Mouse (Mus musculus) lung, embryonic 14.5 days (tissue): ENCODE results near the gene Megf11. TPM values are rescaled to one million over a fixed set of nuclear protein-coding genes. Genes with fewer than 3 reads are reported as not detected.

ENCODE experiments used
- ATAC-seq: fragments of 200-750 bp; cut with Nextera tagmentation; 2 replicates; pipeline ENCODE4 v1.8.0; 2017; ENCODE audit warnings: mild to moderate bottlenecking, moderate TSS enrichment, moderate library complexity; ENCODE audit not compliant: insufficient read depth
- DNase-seq: peaks from one replicate; pipeline ENCODE4 v3.0.0-alpha.2; 2015
- H3K27ac ChIP-seq: fragments of 300-500 bp; sonication (generic); 2 replicates; pipeline ENCODE4 v1.5.1; 2014; ENCODE audit warnings: low read depth, mild to moderate bottlenecking, moderate library complexity
- H3K27me3 ChIP-seq: fragments of 300-500 bp; sonication (generic); 2 replicates; pipeline ENCODE4 v1.6.1; 2014; ENCODE audit warnings: low read length, control low read depth; ENCODE audit not compliant: insufficient read depth
- H3K36me3 ChIP-seq: fragments of 300-500 bp; sonication (generic); 2 replicates; pipeline ENCODE4 v1.6.1; 2014; ENCODE audit warnings: control low read depth; ENCODE audit not compliant: insufficient read depth
- H3K4me1 ChIP-seq: fragments of 300-500 bp; sonication (generic); 2 replicates; pipeline ENCODE4 v1.6.1; 2014; ENCODE audit warnings: antibody characterized with exemption, control low read depth; ENCODE audit not compliant: insufficient read depth
- H3K4me2 ChIP-seq: fragments of 300-500 bp; sonication (generic); 2 replicates; pipeline ENCODE4 v1.6.1; 2014; ENCODE audit warnings: mild to moderate bottlenecking
- H3K4me3 ChIP-seq: fragments of 300-500 bp; sonication (generic); 2 replicates; pipeline ENCODE4 v1.5.1; 2014; ENCODE audit warnings: low read depth, low read length
- H3K9ac ChIP-seq: fragments of 300-500 bp; sonication (generic); 2 replicates; pipeline ENCODE4 v1.6.1; 2014
- H3K9me3 ChIP-seq: fragments of 300-500 bp; sonication (generic); 2 replicates; pipeline ENCODE4 v1.6.1; 2016; ENCODE audit warnings: low read depth, low read length, control low read depth
- CTCF ChIP-seq: IDR thresholded peaks from 2 replicates; pipeline ENCODE4 v1.5.1; 2016; ENCODE audit warnings: antibody characterized with exemption, low read depth
- WGBS: fragments of 180-500 bp; shearing (Covaris S2); extraction: QIAGEN DNeasy Blood & Tissue Kit; methylation state at CpG from one replicate; pipeline ENCODE4 v1.1.7; 2014; 5-methylcytosine and 5-hydroxymethylcytosine counted together
- polyA plus RNA-seq: library from polyadenylated mRNA; unstranded; fragments of >200 nt; fragmentation: Nextera tagmentation; extraction: Ambion mirVana; gene quantifications from 2 replicates; pipeline ENCODE4 v1.2.1, GENCODE M21; 2014

Megf11 gene
- polyA plus RNA-seq, 1 experiment from 2014 or later = 1.6 TPM

DNA sequence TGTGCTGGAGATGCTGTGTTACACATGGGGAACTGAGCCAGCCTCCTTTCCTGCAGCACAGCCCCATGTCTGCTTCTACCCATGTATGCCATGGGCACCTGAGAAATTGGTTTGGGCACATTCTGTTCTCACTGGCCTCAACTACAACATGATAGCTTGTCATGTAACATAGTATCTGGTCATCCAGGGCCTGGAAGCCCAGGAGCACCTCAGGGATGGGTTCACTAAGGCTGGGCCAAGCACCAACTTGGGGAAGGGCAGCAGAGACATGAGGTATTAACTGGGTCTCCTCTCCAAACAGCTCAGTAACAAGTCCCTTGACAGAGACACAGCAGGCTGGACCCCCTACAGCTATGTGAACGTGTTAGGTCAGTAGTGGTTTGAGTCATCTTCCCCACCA lies 311.6 kb downstream of the Megf11 start:
- Histone ChIP-seq H3K9ac (no peak overlapping the region), H3K27me3 (no peaks in the 10 kb centered on the region), H3K4me1 (no peaks in the 10 kb centered on the region), H3K36me3 (peaks cover 9% of the 10 kb centered on the region; the same call in 1 of the 2 replicates), H3K9me3 (no peaks in the 10 kb centered on the region), H3K4me2 (no peak overlapping the region), H3K27ac (no peak overlapping the region), H3K4me3 (no peak overlapping the region)
- 71% methylated on average over 1 of the region's 1 CpGs for WGBS
- ATAC-seq (no peak), DNase-seq (no peak)
- no peak for TF ChIP-seq CTCF

DNA sequence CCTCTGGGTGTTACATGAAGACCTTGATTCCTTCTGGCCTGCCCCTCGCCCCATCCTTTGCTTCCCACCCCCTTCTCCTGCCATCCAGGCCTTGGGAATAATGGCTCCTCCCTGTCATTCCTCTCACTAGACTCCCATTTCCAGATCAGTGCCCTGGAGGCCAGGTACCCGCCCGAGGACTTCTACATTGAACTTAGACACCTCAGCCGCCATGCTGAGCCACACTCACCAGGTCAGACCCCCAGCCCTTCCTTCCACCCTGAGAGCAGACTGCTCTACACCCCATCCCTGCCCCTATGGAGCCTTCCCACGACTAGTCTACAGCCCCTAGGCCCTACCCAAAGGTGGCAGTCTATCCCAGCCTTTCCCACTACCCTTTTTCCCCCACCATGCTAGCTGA lies 312.3 kb downstream of the Megf11 start:
- no peak overlapping the region for H3K27ac ChIP-seq
- no peak for TF ChIP-seq CTCF
- no peak overlapping the region for H3K4me3 ChIP-seq
- peaks cover 9% of the 10 kb centered on the region; the same call in 1 of the 2 replicates for H3K36me3 ChIP-seq
- H3K9ac ChIP-seq = no peak overlapping the region
- H3K27me3 ChIP-seq = no peaks in the 10 kb centered on the region
- 79% methylated on average over 5 of the region's 5 CpGs for WGBS
- no peak for DNase-seq
- no peaks in the 10 kb centered on the region for H3K9me3 ChIP-seq
- no peak for ATAC-seq
- no peak overlapping the region for H3K4me2 ChIP-seq
- H3K4me1 ChIP-seq = no peaks in the 10 kb centered on the region

DNA sequence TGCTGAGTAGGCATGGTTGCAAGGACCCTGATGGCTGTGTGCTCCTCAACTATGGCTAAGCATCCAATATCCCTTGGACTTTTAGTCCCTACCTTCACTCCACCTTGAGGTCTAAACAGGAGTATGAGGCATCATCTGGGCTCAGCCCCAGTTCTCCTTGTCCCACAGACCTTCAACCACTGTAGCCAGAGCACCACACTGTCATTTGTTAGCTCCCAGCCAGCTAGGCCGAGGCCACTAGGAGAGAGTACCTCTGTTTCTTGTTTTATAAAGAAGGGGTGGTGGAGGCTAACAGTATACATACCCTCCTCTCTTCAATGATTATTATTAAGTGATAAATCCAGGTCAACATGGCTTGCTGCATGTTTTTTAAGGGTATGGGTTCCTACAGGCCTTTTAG lies 313.2 kb downstream of the Megf11 start:
- no peak for TF ChIP-seq CTCF
- Histone ChIP-seq H3K36me3 (peaks cover 11% of the 10 kb centered on the region; the same call in 1 of the 2 replicates), H3K27ac (no peak overlapping the region), H3K4me2 (no peak overlapping the region), H3K4me3 (no peak overlapping the region), H3K9me3 (no peaks in the 10 kb centered on the region), H3K27me3 (no peaks in the 10 kb centered on the region), H3K9ac (no peak overlapping the region), H3K4me1 (no peaks in the 10 kb centered on the region)
- 94% methylated on average over 1 of the region's 1 CpGs for WGBS
- ATAC-seq (no peak), DNase-seq (no peak)

DNA sequence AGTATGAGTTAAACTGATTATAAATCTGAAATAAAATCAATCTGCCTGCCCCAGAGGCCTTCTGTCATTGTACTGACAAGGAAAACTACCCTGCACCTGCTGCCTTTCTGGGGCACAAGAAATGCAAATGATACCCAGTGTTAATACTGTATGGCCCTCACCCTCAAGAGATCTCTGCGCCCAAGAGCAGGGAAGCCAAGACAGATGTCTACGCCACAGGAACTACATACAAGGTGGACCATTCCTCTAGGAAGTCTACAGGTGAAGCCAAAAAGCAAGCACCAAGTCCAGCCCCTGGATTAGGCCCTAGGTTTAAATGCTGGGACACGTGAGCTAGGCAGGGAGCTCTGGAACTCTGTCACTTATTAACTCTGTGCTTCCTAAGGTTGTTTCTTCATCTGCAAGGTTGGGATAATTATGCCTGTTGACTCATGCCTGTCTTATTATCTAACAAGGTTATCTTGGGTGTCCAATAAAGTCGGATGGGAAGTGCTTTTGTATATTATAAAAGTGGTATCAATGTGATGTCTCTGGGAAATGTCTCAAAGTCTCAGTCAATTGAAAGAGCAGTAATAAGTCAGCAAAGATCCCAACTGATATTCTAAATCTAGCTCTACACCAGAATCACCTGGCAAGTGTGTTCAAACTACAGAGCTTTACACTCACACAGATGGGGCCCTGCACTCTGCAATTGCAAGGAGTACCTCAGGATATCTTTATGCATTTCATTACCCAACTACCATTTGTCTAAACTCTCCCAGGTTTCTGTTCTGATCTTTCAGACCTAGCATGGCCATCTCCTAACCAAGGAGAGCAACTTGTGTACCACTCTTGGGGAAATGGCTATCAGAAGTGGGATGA lies 315.3 kb downstream of the Megf11 start:
- no peak for ATAC-seq

DNA sequence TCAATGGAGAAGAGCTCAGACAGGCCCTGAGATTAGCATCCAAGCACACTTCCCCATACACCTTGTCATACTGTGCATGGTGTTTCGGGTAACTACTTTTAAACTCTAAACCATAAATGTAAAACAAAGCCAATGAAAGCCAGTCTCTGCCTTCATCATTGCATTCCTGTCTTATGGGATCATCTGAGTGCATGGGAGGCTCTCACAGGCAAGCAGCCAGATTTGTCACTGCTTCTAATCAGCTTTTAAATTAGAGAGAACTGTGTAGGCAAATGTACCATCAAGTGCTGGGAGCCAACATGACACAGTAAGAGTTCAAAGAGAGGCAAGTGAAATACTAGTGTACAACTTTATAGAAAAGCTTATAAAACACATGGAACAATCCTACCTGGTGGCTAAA lies 316.2 kb downstream of the Megf11 start:
- no peak for TF ChIP-seq CTCF
- 82% methylated on average over 1 of the region's 1 CpGs for WGBS
- DNase-seq (peak; percentile 7), ATAC-seq (no peak)
- H3K4me3 ChIP-seq = no peak overlapping the region
- no peak overlapping the region for H3K27ac ChIP-seq
- no peaks in the 10 kb centered on the region for H3K4me1 ChIP-seq
- H3K9me3 ChIP-seq = no peaks in the 10 kb centered on the region
- no peak overlapping the region for H3K9ac ChIP-seq
- H3K27me3 ChIP-seq = no peaks in the 10 kb centered on the region
- H3K4me2 ChIP-seq = no peak overlapping the region
- peaks cover 6% of the 10 kb centered on the region; the same call in 1 of the 2 replicates for H3K36me3 ChIP-seq

More for the DNA sequence above, 315.3 kb downstream of the Megf11 start:
- H3K36me3 ChIP-seq = peaks cover 11% of the 10 kb centered on the region; the same call in 1 of the 2 replicates
- H3K4me2 ChIP-seq = no peak overlapping the region
- WGBS = 74% methylated on average over 4 of the region's 4 CpGs
- no peak overlapping the region for H3K9ac ChIP-seq
- no peak for DNase-seq
- no peaks in the 10 kb centered on the region for H3K27me3 ChIP-seq
- H3K4me3 ChIP-seq = no peak overlapping the region
- H3K4me1 ChIP-seq = no peaks in the 10 kb centered on the region
- H3K27ac ChIP-seq = no peak overlapping the region
- no peaks in the 10 kb centered on the region for H3K9me3 ChIP-seq
- no peak for TF ChIP-seq CTCF

DNA sequence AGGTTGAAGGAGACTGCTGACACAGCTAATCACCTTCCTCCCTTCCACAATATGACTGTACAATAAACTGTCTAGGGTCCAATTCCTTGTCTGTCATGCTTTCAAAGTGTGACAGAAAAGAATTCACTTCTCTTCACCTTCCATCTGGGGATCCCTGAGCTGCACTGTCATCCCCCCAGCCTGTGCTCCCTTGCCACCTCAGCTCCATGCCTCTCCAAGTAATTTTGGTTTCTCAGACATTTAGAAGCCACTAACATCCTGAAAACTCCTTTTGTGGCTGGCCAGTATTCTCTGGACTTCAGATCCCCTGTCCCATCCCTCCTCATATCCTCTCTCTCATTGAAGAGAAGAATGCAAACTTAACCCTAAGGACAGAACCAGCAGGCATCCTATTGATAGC lies 317.0 kb downstream of the Megf11 start:
- Histone ChIP-seq H3K4me1 (no peaks in the 10 kb centered on the region), H3K4me3 (no peak overlapping the region), H3K27me3 (no peaks in the 10 kb centered on the region), H3K27ac (no peak overlapping the region), H3K9me3 (no peaks in the 10 kb centered on the region), H3K9ac (no peak overlapping the region), H3K4me2 (no peak overlapping the region), H3K36me3 (peaks cover 12% of the 10 kb centered on the region)
- ATAC-seq (no peak), DNase-seq (no peak)
- no peak for TF ChIP-seq CTCF

DNA sequence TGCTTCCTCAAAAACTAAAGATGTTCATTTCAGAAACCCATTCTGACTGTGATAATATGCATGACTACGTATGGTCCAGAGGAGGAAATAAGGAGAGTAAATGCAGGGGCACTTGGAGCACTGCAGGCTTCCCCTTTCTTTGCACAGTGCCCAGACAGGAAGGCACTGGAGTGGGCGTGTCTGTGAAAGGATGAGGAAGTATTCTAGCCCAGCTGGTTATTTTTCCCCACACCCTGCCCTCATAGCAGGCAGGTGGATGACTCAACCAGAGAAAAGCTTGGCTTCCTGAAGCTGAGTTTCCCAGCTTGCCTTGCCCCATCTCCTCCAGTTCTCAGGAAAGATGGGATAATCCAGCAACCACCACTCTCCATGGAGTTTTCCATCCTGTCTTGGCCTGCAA lies 317.5 kb downstream of the Megf11 start:
- ATAC-seq (no peak), DNase-seq (peak; percentile 50)
- H3K27me3 ChIP-seq = no peaks in the 10 kb centered on the region
- H3K36me3 ChIP-seq = peaks cover 14% of the 10 kb centered on the region
- no peaks in the 10 kb centered on the region for H3K9me3 ChIP-seq
- no peak overlapping the region for H3K4me3 ChIP-seq
- TF ChIP-seq CTCF = no peak
- no peak overlapping the region for H3K4me2 ChIP-seq
- no peaks in the 10 kb centered on the region for H3K4me1 ChIP-seq
- H3K27ac ChIP-seq = no peak overlapping the region
- no peak overlapping the region for H3K9ac ChIP-seq
- 62% methylated on average over 2 of the region's 2 CpGs for WGBS
